Mouse (Mus musculus): ENCODE results near the gene Bicc1.

Gene Bicc1

DNA sequence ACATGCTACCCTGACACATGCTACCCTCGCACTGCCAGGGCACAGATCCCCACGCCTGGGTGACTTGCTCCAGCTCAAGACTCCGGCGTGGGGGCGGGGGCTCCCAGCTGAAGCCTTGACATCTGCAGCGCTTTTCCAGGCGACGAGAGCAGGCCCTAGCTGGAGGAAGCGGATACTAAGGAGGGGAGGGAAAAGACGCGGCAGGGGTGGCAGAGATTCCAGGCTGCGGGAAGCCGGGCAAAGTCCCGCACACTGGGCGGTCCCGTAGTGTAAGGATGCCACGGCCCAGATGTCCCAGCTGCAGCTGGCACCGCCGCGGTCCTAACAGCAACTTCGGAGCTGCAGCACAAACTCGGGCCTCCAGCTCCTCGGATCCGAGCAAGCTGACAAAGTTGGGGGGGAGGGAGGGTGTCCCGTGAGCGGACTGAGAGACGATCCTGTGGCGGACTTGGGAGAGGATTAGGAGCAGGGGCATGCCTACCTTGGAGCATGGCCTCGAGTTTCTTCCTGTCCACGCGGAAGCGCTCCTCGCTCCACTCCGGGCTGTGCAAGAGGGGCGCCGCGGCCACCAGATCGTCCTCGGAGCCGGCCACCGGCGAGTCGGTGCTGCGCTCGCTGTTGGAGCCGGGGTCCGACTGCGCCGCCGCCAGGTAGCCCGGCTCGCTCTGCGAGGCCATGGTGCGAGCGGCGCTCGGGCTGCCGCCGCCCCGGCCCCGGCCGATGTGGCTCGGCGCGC, 392 bp downstream of the Bicc1 start:
- peak; percentile 62 for DNase-seq (ENCODE audit: low read depth, low spot score)

DNA sequence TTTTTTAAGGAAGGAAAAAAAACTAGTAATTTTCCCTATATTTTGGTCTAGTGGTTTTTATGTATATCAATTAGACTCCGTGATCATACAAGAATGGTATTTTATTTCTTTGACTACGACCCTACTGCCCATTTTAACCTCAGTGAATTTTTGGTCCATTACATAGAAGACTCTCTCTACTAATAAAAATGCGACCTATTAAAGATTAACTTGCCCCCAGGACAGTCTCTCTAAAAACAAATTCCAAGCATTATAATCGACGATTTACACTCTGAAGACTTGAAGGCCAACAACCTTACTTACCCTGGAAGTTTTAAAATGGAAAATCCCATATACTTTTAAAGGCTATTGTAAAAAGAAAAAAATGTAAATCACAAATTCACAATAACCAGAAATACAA, 2.9 kb downstream of the Bicc1 start:
- DNase-seq (ENCODE audit: low read depth, low spot score): no peak

DNA sequence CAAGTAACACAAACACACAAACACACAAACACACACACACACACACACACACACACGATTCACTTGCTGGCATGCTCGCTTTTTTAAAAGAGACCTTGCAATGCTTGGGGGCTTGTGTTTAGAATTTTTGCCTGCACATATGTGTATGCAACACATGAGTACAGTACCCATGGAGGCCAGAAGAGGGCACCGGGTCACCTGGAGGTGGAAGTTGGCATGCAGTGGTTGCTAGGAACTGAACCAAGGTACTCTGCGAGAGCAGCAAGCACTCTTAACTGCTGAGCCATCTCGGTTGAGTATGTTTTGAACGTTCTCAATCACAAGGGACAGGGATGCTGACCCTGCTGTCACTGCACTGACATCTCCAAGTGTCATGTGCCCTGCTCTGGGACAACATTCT, 5.9 kb downstream of the Bicc1 start:
- DNase-seq (ENCODE audit: low read depth, low spot score): no peak

DNA sequence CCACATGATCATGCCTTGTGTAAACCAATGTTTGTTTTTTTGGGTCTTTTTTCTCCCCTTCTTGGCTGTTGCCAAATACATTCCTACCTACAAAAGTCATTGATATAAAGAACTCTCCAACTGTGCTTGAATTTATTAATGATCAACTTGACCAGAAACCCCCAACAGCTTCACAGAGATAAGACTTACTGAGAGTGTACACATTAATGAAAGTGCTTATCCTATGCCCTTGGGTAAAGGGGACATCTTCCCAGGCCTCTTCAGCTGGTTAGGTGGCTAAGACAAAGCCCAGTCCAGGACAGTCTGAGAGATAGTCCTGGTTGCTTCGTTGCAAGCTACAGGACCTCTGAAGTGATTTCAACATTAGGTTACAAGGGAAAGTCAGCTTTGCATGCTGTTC, 6.4 kb downstream of the Bicc1 start:
- DNase-seq (ENCODE audit: low read depth, low spot score): no peak

DNA sequence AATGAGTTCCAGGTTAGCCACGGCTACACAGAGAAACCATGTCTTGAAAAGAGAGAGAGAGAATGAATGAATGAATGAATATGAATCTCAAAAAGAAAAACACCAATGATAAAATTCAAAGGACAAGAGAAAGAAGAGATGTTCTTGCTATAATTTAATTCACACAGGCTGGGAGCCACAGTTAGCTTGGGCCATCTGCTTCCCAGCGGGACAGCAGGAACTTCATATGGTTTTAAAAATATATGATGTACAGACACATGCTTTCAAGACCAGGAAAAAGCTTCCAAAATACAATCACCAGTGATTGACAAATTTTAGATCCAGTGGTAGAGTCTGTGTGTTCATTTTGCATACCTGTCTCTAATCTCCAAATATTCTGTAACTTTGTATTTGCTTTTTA, 9.0 kb downstream of the Bicc1 start:
- DNase-seq (ENCODE audit: low read depth, low spot score): no peak

DNA sequence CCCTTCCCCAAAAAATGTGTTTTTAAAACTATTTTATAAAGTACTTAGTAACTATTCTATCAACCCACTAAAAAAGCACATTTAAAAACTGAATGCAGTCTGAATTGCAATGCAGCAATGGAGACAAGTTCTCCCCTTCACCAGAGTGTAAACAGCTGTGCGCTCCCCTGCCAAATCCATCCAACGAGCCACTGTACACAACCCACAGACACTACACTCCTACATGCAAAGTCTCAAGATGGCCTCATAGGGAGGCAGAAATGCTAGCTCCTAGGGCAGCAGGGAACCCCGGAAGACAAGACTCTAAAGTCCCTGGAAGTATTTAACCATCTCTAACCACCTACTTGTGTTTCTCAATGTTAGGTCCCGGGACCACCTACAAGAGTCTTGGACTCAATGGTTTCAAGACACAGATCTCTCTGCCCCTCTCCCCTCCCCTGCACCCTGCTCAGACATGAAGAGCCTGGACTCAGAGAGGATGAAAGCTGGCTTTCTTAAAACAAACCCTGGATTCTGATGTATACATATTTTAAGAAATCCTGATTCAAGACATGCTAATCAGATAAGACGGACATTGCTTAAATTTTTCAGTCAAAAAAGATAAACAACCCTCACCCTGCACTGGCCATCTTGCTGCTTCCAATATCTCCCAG, 10.4 kb downstream of the Bicc1 start:
- DNase-seq (ENCODE audit: low read depth, low spot score): no peak

DNA sequence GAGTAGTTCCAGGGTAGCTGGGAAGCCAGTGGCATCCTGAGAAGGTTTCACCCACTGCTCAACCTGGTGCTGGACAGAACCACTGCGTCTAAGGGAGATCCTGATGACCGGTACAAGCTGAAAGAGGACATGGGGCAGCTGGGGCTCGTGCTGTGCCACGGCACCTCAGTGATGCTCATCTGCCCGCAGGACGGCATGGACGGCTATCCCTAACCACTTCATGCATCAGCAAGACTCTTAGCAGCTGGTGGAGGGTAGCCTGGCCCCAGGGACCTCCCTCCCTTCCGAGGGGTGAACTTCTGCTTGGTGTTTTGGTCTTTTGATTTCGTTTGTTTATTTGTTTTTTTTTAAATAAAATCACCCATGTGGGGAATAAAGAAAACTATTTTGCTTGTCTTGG, 11.3 kb downstream of the Bicc1 start:
- no peak for DNase-seq (ENCODE audit: low read depth, low spot score)

DNA sequence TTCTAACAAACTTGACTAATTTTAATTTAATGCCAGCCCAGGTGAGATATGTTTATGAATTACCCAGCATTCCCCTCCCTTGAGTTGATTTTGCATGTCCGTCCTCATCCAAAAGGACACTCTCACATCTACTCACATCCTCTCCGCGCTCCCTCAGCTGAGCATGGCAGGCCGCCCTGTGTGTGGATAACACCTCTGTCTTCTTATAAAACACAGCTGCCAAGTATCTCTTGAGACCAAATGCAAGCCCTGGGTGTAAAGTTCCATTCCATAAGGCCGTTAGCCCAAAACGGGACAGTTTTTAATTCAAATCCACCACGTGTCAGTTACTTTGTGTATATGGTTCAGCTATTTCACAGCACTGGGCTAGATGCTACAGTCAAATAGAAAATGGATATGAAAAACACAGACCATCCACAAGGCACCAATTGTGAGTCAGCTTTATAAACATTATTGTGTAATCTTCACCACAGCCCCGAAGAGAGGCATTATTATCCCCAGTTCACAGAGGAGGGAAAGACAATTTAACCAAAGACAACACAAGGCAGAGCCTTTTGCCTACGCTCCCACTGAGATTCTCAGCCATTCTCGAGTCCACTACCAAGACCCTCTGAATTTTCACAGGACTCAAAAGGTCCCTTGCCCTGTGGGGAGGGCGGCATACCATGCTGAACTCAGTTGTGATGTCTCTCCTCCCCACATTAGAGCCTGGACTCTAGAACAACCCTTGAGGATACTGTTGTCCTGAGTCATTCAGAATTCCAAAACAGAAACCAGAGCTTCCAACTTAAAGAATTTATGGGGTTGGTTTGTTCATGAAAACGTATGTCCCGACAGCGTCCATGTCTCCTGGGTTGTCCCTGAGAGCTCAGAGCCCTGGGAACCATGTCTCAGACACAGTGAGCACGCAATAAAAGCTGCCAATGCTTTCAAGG, 12.6 kb downstream of the Bicc1 start:
- no peak for DNase-seq (ENCODE audit: low read depth, low spot score)

DNA sequence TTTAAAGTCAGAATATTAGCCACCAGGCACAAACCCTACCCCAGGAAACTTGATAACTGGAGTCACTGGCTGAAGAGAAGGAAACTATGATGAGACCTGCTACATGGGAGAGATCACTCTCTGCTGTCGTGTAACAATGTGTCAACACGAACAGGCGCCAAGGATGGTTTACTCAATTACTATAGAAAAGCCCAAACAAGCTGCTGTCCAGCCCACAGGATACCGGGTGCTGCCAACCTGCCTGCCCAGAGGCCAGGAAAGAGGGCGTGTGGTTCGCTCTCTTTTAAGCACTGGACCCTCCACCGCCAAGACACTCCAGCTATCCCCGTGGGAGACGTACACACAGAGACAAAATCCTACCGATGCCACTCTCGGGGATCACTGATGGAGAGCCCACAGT, 13.7 kb downstream of the Bicc1 start:
- DNase-seq (ENCODE audit: low read depth, low spot score): no peak

DNA sequence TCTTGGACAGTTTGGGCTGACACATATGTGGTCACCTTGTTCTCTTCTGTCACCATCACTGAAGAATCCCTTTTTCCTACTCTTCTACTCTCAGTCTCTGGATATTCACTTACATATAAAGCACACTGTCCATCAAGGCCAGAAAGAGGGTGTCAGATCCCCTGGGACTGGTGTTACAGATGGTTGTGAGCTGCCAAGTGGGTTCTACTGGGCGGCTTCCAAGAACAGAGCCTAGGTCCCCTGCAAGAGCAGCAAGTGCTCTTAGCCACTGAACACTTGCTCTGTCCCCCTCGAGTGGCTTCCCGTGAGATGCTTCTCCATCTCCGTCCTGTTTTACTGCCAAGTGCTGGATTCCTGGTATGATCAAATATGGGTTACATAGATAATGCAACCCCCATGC, 15.3 kb downstream of the Bicc1 start:
- no peak for DNase-seq (ENCODE audit: low read depth, low spot score)

DNA sequence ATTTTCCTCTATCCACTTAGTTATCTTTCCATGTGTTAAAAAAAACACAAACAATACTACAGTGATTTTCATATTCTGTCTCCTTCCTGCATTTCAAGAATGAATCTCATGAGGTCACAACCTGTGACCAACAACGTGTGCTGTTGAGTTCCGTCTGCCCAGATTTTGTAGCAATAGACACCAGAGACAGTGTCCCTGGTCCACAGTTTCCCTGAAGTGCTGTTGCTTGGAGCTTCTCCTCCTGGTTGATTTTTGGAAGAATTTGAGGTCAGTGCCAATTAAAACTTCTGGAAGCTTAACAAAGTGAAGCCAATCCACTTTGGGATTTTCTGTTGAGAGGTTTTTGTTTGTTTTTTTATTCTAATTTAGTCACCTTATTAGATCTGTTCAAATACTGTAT, 16.9 kb downstream of the Bicc1 start:
- no peak for DNase-seq (ENCODE audit: low read depth, low spot score)

DNA sequence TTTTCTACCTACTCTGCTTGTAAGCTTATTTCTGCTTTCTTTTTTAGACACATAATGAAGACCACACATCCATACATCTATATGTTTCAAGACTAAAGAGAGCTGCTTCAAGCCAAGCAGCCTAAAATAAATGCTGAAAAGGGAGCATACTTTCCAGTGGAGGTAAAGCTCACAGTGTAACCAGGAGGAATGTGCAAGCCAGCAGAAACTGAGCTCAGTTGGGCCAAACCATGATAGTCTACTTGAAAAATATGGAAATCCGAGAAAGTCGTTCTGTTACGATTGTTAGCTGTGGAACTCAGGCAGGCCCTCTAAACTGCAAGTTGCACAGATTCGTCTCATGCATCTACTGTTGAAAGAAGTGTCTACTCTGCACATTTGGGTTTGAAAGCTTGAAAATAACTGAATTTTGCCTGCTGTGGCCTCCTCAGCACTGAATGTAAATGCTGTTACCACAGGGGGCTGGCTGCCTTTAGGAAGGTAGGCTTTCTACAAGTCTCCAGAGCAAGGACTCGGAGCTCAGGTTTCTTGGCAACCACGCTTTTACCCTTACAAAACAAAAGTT, 19.1 kb downstream of the Bicc1 start:
- no peak for DNase-seq (ENCODE audit: low read depth, low spot score)

DNA sequence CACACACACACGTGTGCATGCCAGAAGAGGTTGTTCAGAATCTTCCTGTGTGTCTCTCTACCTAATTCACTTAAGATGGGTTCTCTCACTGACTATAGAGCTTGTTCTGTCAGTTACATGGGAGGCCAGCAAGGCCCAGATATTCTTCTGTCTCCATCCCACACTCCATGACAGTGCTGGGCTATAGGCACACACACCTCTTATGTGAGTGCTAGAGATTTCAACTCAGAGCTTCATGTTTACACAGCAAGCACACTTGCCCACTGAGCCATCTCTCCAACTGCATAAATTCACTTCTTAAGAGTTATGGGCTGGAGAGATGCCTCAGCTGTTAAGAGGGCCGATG, 20.7 kb downstream of the Bicc1 start:
- DNase-seq (ENCODE audit: low read depth, low spot score): no peak

DNA sequence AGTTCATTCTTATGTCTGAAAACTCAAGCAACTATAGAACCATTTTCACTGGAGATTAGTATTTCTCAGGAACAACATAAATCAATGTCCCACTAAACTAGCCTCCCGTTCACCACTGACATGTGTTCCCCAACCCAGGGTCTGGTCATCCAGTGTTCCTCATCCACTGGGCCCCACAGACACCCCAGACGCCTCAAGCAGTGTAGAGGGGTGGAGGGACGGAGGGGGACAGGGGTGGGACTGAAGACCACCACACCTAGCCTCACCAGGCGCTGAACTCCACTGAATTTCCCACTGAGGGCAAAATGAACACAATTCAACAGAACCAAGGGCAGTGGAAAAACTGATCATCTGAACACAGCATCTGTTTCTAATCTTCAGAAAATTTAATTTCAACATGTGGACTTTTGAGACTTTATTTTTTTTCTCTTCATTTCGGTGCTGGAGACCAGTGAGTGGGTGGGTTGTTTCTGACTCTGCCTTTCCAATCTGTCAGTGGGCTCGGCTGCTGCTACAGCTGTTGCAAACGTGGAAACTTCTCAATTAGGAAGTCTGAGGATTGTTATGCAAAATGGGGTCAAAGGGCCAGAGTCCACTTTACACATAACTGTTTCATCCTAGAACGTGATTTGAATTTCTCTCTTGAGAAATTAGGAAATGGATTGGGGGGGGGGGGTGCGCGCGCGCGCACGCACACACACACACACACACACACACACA, 21.2 kb downstream of the Bicc1 start:
- DNase-seq (ENCODE audit: low read depth, low spot score): no peak

DNA sequence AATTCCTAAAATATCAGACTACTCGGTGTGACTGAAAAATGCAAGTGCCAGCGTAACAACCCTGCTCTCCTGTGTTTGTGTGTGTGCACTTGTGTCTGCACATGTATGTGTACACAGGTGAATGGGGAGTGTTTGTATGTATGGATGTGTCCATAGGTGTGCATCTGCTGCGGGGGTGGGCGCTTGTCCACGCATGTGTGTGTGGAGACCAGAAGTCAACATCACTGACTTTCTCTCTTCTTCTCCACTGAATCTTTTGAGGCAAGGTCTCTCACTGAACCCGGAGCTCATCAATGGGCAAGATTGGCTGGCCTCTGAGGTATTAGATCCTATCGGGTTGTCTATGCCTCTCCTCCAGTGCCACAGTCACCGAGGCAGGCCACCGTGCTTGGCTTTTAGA, 21.9 kb downstream of the Bicc1 start:
- no peak for DNase-seq (ENCODE audit: low read depth, low spot score)

DNA sequence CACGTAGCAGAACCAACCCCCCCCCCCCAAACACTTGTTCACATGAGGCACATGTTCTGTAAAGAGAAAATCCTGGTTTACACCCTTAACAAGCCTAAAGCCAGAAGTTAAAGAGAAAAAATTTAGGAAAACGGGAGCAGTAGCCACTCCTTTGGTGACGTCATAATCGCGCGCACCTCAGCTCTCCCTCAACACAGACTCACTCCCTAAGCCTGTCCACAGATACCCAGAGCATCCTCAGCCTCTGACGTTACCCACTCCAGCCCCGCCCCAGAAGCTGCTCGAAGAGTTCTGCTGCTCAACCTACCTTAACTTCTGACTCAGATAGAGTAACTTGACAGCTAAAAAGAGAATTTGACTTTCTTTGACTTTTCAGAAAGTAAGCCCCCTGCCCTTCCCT, 28.2 kb downstream of the Bicc1 start:
- no peak for DNase-seq (ENCODE audit: low read depth, low spot score)

DNA sequence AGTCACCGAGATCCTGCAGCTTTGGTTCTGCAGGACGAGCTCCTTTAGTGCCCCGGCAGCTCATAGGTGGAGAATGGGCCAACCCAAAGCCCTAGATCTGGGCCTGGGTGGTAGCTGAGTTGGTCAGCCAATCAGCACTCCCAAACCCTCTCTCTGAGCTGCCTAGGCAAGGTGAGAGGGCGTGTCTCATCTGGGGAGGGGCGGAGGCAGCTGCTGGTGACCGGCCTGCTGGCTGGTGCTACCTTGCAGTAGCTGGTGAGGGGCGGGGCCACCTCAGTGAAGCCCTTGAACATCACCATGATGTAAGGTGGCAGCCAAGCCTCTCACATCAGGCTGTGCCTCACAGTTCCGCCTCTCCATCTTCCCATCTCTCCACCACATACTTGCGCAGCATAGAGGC, 29.2 kb downstream of the Bicc1 start:
- DNase-seq (ENCODE audit: low read depth, low spot score): no peak

DNA sequence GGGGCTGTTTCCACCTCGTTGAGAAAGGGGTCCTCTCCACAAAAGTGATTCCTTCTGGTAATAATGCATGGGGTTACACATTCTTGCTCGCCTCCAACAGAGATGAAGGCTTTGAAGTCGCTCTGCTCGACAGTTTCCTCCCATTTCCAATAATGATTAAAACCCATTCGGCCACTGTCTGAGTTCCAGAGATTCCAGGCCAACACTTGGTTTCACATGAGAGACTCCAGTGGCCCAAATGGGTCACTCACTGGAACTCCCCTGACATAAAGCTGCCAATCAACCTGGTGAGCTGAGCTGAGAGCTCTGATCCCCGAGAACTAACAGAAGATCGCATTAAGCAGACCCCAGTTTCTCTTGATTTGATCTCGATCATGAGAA, 31.6 kb downstream of the Bicc1 start:
- DNase-seq (ENCODE audit: low read depth, low spot score): peak; percentile 50

DNA sequence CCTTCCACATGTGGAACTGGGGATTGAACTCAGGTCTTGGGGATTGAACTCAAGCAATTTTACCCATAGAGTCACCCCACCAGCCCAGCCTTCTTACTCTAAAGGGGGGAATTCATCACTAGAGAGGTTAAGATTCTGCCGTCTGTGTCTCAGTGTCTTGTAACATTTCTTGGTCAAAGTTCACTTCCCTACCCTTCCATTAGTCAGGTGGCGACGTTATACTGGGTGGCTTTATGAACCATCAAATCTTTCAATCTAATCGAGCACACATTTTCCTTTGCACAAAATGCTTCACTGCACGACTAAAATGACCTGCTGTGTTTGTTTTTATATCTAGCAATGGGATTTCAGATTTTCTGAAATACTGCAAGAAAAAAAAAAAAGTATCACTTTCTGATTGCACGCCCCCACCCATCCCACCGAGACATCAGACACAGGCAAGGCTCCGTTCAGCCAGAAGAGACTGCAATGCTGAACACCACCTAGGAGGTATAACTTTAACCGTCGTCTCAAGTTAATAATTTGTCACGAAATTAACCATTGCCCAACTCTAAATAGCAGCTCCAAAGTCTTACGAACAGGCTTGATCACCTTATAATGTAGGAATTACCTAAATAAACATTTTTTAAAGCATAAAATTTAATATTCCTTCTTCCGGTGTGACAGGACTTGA, 32.1 kb downstream of the Bicc1 start:
- no peak for DNase-seq (ENCODE audit: low read depth, low spot score)

DNA sequence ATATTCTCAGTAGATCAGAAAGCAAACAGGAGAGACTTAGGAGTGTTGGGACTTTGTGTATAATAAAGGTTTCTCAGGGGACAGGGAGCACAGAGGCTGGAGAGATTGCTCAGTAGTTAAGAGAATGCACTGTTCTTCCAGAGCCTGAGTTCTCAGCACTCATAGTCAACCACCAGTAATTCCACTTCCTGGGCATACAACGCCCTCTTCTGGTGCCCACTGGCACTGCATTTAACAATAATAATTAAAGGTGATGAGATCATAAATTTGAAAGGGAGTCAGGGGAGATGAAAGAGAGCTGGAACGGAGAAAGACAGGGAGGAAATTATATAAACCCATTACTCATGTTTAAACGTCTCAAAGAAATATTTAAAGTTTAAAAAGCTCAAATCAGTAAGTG, 35.5 kb downstream of the Bicc1 start:
- DNase-seq (ENCODE audit: low read depth, low spot score): no peak

DNA sequence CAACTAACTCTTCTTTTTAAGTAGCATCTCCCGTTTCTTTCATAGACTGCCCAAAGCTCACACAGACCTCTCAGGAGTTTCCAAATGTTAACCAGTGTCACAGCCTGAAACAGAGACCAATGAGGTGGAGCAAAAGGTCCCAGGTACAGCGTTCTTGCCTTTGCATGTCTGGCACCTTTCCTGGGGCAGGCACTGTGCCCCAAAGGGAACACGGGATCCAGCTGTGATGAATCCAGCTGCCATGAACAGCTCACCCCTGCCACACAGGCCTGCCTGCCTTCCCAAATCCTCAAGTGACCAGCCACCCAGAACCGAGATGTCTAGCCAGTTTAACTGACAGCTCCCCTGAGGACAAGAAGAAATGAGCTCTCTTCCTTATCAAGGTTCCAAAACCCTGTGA, 36.1 kb downstream of the Bicc1 start:
- DNase-seq (ENCODE audit: low read depth, low spot score): no peak

All from mesoderm, embryonic 11.5 days (tissue).